Mouse (Mus musculus): Measurements from ENCODE around the gene Sfpq. TPM values are rescaled to one million over a fixed set of nuclear protein-coding genes. Genes with fewer than 3 reads are reported as not detected.
A peak's percentile ranks its signal among the peaks of the same experiment; 100 is the strongest.

The Sfpq gene
- polyA plus RNA-seq, 1 experiment, result 307 TPM

GRCm38 (mm10) chr4:127037908-127038827 lies 17.0 kb downstream of the Sfpq start:
- no peak for TF ChIP-seq POLR2A (IDR thresholded peaks at IDR 0.05; ENCODE audit: borderline replicate concordance, extremely low read depth, insufficient read depth, insufficient read length, poor library complexity, severe bottlenecking)
- no peak for TF ChIP-seq CTCF (IDR thresholded peaks at IDR 0.05; ENCODE audit: borderline replicate concordance, extremely low read depth, insufficient read depth, insufficient read length)
- DNase-seq (ENCODE audit: low read depth), result peak; percentile 23

GRCm38 (mm10) chr4:127038828-127039349 lies 17.8 kb downstream of the Sfpq start:
- no peak for DNase-seq (ENCODE audit: low read depth)
- no peak for TF ChIP-seq POLR2A (IDR thresholded peaks at IDR 0.05; ENCODE audit: borderline replicate concordance, extremely low read depth, insufficient read depth, insufficient read length, poor library complexity, severe bottlenecking)
- TF ChIP-seq CTCF (IDR thresholded peaks at IDR 0.05; ENCODE audit: borderline replicate concordance, extremely low read depth, insufficient read depth, insufficient read length), result no peak

GRCm38 (mm10) chr4:127039871-127040483 lies 18.9 kb downstream of the Sfpq start:
- TF ChIP-seq CTCF (IDR thresholded peaks at IDR 0.05; ENCODE audit: borderline replicate concordance, extremely low read depth, insufficient read depth, insufficient read length) (no peak), POLR2A (IDR thresholded peaks at IDR 0.05; ENCODE audit: borderline replicate concordance, extremely low read depth, insufficient read depth, insufficient read length, poor library complexity, severe bottlenecking) (no peak)
- no peak for DNase-seq (ENCODE audit: low read depth)

GRCm38 (mm10) chr4:127043540-127043939 lies 22.4 kb downstream of the Sfpq start:
- no peak for TF ChIP-seq CTCF (IDR thresholded peaks at IDR 0.05; ENCODE audit: borderline replicate concordance, extremely low read depth, insufficient read depth, insufficient read length)
- TF ChIP-seq POLR2A (IDR thresholded peaks at IDR 0.05; ENCODE audit: borderline replicate concordance, extremely low read depth, insufficient read depth, insufficient read length, poor library complexity, severe bottlenecking), result no peak
- no peak for DNase-seq (ENCODE audit: low read depth)

GRCm38 (mm10) chr4:127051121-127051520 lies 30.0 kb downstream of the Sfpq start:
- no peak for DNase-seq (ENCODE audit: low read depth)
- TF ChIP-seq CTCF (IDR thresholded peaks at IDR 0.05; ENCODE audit: borderline replicate concordance, extremely low read depth, insufficient read depth, insufficient read length) (no peak), POLR2A (IDR thresholded peaks at IDR 0.05; ENCODE audit: borderline replicate concordance, extremely low read depth, insufficient read depth, insufficient read length, poor library complexity, severe bottlenecking) (no peak)

- DNase-seq (ENCODE audit: low read depth), result no peak
- no peak for TF ChIP-seq CTCF (IDR thresholded peaks at IDR 0.05; ENCODE audit: borderline replicate concordance, extremely low read depth, insufficient read depth, insufficient read length)
Observed at GRCm38 (mm10) chr4:127053071-127053470, 31.9 kb downstream of the Sfpq start.

GRCm38 (mm10) chr4:127054522-127055198 lies 33.5 kb downstream of the Sfpq start:
- peak; percentile 24; the same call in 1 of the 2 replicates for TF ChIP-seq CTCF (IDR thresholded peaks at IDR 0.05; ENCODE audit: borderline replicate concordance, extremely low read depth, insufficient read depth, insufficient read length)
- TF ChIP-seq POLR2A (IDR thresholded peaks at IDR 0.05; ENCODE audit: borderline replicate concordance, extremely low read depth, insufficient read depth, insufficient read length, poor library complexity, severe bottlenecking), result no peak
- no peak for DNase-seq (ENCODE audit: low read depth)

- DNase-seq (ENCODE audit: low read depth), result peak; percentile 95
- TF ChIP-seq POLR2A (IDR thresholded peaks at IDR 0.05; ENCODE audit: borderline replicate concordance, extremely low read depth, insufficient read depth, insufficient read length, poor library complexity, severe bottlenecking), result peak; percentile 26; the same call in 1 of the 2 replicates
- TF ChIP-seq CTCF (IDR thresholded peaks at IDR 0.05; ENCODE audit: borderline replicate concordance, extremely low read depth, insufficient read depth, insufficient read length), result no peak
Observed at GRCm38 (mm10) chr4:127060585-127061290, 39.6 kb downstream of the Sfpq start, which contains the start of gene Zmym1. Gene Zmym1 (minus strand): TSS chr4:127061152.

- TF ChIP-seq CTCF (IDR thresholded peaks at IDR 0.05; ENCODE audit: borderline replicate concordance, extremely low read depth, insufficient read depth, insufficient read length) (no peak), POLR2A (IDR thresholded peaks at IDR 0.05; ENCODE audit: borderline replicate concordance, extremely low read depth, insufficient read depth, insufficient read length, poor library complexity, severe bottlenecking) (no peak)
- no peak for DNase-seq (ENCODE audit: low read depth)
Observed at GRCm38 (mm10) chr4:127064051-127064450, 42.9 kb downstream of the Sfpq start.

- DNase-seq (ENCODE audit: low read depth), result no peak
- TF ChIP-seq CTCF (IDR thresholded peaks at IDR 0.05; ENCODE audit: borderline replicate concordance, extremely low read depth, insufficient read depth, insufficient read length) (no peak), POLR2A (IDR thresholded peaks at IDR 0.05; ENCODE audit: borderline replicate concordance, extremely low read depth, insufficient read depth, insufficient read length, poor library complexity, severe bottlenecking) (no peak)
Observed at GRCm38 (mm10) chr4:127074915-127075314, 53.8 kb downstream of the Sfpq start.
